Mouse (Mus musculus) c-Kit-negative CD71-positive TER-119-positive erythroid progenitor cells, embryonic 14.5 days (primary cell): ENCODE measurements around the gene Pecam1.
"Not testable (repeated sequence)": the region's sequence is repeated elsewhere in the genome, so short reads cannot be mapped to it uniquely, and the experiment has no call there.

Source experiments
- DNase-seq: peaks from one replicate; pipeline ENCODE4 v3.0.0-alpha.2; 2013; ENCODE audit warnings: low read depth, low spot score

Gene Pecam1

DNA sequence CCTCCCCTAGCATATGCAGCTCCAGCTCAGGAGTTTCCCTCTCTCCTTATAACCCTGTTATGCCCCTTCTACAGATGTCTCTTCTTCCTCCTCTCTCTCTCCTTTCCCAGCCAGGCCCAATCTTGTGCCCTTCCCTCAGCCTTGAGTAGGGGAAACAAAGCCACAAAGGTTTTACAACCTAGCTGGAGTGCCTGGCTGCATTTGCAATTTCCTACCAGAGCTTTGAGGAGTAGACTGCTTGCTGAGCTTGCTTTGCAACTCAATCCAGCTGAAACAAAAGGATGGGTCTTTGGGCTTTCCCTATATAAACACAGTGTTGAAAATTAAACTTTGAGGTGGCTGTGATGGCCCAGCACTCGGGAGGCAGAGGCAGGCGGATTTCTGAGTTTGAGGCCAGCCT is 117.0 kb downstream of the Pecam1 start:
- DNase-seq, result no peak

DNA sequence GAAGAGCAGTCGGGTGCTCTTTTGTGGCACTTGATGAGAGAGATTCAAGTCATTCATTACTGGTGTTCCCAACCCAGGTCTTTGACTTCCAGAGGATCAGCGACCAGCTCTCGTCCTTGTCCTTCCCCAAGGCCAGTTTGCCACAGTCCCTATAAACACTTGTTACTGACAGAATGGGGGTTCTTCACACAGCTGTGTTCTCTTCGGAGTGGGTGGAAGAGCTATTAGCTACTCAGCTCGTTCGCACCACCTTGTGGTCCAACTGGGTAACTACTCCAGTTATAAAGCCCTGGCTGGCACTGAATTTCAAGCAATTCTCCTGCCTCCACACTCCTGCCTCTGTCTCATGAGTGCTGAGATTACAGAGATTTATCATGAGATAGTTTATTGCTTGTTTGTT is 122.7 kb downstream of the Pecam1 start:
- no peak for DNase-seq

DNA sequence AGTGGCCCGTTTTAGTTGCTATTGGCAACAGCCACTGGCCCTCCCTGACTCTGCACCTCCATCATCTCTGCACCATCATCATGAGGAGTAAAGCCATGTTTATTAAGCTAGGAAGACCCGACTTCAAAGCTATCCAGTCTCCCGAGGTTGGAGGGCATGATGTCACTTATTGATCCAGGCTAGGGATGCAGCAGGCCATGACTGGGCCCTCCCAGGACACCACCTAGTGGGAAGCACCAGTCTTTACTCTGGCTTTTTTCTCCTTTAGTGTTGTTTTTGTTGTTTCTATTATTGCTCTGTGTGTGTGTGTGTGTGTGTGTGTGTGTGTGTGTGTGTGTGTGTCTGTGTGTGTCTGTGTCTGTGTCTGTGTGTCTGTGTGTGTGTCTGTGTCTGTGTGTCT is 124.9 kb downstream of the Pecam1 start:
- DNase-seq, result no peak

DNA sequence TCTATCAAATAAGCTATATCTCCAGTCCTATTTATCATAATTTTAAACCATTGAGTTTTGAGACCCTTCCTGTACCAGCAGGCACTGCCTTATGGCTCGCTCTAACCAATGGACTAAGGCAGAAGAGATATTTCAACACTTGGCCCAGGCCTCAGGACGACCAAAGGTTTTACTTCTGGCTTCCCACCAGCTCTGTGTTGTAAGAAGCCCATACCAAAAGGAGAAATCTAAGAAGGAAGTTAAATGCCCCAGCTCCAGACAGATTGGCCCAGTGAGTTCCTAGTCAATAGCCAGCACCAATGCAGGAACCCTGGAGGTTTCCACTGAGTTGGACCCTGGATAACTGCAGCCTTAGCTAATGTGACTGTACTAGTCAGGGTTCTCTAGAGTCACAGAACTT is 126.8 kb downstream of the Pecam1 start:
- no peak for DNase-seq

DNA sequence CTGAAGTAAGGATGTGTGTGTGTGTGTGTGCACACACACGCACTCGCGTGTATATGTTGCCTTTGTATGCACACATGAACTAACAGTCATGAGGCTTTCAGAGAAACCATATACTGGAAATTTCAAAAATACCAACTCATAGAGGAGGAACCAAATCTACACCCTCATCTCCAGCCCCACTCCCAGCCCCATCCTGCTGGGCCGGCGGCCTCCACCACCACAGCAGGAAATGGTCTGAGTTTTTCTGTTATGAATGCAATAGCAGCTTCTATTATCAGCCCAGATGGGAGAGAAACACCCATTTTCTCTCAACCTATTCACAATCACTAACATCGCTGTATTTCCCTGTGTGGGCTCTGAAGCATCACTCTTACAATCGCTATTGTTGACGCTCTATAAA is 128.4 kb downstream of the Pecam1 start:
- no peak for DNase-seq

DNA sequence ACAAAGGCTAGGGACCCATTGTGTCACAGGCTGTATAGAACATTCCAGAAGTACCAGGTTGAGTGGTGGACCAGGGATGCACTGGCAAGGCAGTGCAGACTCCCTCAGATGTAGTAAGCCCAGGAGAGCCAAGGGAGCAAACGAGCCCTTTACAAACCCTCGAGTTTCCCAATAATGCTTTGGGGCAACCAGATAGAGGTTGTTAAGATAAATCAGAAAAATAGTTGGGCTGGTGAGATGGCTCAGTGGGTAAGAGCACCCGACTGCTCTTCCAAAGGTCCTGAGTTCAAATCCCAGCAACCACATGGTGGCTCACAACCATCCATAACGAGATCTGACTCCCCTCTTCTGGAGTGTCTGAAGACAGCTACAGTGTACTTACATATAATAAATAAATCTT is 131.7 kb downstream of the Pecam1 start:
- not testable (repeated sequence) for DNase-seq

DNA sequence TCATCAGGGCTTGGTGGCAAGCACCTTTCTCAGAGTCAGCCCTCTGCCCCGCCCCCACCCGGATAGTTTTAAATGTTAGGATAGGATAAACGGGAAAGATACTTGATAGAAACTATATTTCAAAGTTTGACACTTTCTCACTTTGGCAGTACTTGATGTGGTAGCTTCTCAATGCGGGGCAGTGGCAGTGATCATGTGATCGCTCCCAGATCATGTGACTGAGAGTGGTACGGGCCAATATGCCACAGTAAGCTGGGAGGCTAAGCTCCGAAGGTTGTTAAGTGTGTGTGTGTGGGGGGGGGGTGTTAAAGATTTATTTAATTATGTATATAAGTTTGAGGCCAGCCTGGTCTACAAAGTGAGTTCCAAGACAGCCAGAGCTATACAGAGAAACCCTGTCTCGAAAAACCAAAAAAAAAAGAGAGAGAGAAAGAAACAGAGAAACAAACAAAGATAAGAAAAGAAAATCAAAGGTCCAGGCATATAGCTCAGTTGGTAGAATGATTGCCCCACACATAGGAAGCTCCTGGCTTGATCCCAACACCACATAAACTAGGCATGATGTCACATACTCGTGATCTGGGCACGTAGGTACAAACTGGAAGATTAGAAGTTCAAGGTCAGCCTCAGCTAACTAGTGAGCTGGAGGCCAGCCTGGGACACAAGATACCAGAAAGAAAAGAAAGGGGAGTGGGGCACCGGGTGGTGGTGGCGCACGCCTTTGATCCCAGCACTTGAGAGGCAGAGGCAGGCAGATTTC is 132.4 kb downstream of the Pecam1 start:
- no peak for DNase-seq

DNA sequence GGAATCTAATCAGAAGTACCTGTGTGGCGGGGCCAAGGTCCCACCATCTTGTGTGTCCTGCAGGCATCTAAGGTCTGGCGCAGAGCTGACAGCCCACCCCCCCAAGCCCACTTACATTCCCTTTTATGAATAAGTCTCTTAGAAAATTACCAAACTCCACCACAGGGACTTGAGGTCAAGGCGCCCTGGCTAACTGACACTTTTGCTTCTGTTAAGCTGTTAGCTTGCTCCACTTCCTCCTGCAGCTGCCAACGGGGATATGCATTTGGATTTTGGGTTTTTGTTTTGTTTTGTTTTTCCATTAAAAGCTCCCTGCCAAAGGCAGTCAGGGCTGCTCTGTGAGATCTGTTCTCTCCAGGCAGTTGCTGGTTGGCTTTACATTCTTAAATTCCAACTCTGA is 134.9 kb downstream of the Pecam1 start:
- no peak for DNase-seq

DNA sequence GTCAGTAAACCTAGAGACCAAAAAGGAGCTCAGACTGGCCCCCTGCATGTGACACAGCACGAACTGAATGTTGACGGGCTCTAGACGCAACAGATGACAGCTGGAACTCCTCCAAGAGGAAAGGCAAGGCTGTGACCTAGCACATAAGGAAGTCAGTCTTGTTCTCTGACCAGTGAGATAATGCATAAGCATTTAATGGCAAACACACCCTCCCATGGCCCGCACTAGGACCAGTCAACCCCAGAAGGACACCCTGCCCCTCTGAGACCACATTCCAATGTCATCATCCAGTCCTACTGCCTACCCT is 136.1 kb downstream of the Pecam1 start:
- no peak for DNase-seq

DNA sequence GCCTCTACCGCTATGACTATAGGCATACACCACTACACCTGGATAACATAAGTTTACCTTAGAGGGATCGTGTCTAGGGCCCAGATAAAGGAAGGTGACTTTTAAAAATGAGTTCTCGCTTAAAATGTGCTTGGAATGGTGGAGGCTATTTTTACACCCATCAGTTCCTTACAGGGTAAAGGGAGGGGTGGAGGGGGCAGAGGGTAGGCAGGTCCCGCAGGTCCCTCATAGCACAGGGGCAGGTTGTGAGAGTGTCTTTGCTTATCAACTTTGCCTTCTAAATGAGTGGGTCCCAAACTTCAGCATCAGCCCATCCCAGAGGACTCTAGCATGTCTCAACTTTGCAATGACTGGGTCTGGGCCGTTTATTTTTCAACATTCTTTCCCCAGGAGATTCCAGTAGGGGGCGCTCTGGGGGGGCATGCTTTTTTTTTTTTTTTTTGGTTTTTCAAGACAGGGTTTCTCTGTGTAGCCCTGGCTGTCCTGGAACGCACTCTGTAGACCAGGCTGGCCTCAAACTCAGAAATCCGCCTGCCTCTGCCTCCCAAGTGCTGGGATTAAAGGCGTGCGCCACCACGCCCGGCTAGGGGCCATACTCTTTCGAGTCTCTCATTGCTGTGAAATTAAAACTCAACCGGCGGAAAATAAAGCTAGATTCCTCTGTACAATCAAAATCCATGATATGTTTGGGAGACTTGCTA is 136.6 kb downstream of the Pecam1 start:
- DNase-seq, result peak; percentile 19

DNA sequence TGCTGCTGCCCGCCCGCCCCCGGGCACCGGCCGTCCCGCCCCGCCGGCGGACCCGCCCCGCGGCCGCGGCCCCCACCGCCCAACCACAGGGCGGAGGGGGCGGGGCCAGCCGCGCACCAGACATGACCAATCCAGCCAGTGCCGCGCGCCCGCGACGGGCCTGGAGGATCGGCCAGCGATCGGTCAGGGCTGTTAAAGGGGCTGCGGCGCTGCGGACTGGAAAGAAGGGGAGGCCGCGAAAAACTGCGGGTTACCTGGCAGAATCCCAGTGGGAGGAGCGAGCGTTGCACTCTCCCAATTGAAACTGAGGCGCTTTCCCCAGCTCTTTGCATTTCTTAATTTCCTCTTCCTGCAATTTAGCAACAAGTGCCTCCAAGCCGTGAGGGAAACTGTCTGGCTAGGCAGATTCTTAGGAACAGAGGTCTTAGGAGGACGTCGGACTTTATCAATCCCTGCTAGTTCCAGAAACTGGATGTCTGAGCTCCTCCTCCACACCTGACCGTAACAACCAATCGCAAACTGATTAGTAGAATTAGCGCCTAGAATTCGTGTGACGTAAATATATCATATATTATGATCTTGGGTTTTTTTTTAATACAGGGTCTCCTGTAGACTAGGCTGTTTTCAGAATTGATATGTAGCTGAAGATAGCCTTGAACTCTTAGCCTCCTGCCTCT is 137.3 kb downstream of the Pecam1 start, which contains the start of gene Tex2:
Tex2 (minus strand) TSS at position 463 of the 677 bp plus-strand sequence.
- DNase-seq, result peak; percentile 89

DNA sequence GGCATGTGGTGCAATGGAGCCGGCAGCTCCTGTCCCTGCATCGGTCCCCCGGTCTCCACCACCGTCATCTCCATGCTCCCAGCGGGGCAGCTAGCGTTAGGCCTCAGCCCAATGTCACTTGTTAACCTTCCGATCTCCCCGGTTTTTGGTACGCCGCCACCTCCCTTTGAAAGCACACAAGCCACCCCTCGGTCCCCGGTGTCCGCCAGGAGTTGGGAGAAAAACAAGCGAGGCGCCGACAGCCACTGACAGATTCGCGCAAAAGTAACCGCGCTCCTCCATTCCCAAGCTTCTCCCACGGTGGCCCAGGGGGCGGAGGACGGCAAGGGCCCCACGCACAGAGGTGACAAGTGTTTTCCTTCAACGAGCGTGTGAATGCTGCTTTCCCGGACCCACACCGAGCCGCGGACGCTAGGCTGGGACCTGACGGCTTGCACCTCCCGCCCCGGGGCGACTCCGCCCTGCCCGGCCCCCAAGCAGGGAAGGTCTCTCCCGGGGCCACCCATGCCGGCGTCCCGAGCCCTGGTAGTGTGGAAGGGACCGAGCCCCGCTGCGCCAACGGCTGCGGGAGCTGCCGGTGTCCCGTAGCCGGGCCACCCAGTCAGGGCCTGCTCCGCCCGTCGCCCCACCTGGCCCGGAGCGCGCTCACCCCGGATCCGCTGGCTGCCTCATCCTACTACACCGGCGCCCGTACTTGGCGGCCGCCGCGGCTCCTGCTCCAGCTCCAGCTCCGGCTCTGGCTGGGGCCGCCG is 138.0 kb downstream of the Pecam1 start:
- DNase-seq, result peak; percentile 45

DNA sequence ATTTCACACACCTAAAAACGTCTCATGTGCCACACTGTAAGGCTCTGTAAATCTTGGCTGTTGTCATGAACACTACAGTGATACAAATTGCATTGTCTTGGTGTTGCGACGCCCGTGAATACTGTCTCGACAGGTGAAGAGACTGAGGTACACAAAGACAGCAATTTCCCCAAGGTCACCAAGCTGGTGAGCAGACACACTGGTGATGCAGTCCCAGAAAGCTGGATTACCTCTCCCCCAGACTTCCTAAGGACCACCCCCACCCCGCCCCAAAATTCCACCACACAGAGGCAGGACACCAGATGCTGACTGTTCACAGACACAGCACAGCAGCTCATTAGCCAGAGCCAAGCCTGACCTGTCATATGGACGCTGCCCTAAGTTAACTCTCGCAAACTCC is 140.7 kb downstream of the Pecam1 start:
- no peak for DNase-seq

DNA sequence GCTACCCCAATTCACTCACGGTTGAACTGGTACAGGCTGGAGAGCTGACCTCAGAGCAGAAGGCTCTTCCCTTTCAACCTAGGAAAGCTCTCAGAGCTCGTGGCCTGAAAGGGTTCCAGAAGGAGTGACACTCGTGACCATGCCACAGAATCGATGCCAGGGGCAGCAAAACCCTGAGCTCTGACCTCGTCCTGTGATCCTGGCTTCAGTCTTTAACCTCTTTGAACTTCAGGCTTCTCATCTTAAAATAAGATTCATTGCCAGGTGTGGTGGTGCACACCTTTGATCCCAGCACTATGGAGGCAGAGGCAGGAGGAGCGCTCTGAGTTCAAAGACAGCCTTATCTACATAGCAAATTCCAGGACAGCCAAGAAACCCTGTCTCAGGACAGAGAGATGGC is 143.1 kb downstream of the Pecam1 start:
- DNase-seq, result no peak

DNA sequence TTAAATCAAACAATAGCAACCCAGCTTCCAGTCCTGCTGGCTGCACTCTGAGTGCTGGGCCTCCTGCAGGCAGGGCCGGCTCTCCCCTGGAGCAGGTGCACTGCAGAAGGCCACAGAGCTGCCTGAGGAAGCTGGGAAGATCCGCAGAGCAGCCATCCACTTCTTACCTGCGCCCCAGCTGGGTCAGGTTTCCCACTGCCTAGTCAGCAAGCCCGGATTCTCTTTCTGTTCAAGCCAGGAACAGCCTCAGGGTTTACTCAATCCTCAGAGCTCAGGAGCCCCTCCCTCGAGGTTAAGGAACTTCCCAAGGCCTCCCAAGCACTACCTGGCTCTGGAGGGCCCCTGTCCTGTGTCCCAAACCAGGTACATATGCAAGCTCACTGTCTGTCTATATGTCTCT is 144.4 kb downstream of the Pecam1 start:
- no peak for DNase-seq
